Mouse (Mus musculus) mouse trophoblast stem cell (cell line): ENCODE data around the gene Vat1l.

ENCODE experiments used
- in situ Hi-C, 2 experiments: fragments of 300-500 bp; cut with MseI, MboI; formaldehyde crosslinking; loops; 2 replicates in 1 of 2; 3 replicates in 1 of 2; pipeline ENCODE4 v1.15.1; 2025

The Vat1l gene

DNA sequence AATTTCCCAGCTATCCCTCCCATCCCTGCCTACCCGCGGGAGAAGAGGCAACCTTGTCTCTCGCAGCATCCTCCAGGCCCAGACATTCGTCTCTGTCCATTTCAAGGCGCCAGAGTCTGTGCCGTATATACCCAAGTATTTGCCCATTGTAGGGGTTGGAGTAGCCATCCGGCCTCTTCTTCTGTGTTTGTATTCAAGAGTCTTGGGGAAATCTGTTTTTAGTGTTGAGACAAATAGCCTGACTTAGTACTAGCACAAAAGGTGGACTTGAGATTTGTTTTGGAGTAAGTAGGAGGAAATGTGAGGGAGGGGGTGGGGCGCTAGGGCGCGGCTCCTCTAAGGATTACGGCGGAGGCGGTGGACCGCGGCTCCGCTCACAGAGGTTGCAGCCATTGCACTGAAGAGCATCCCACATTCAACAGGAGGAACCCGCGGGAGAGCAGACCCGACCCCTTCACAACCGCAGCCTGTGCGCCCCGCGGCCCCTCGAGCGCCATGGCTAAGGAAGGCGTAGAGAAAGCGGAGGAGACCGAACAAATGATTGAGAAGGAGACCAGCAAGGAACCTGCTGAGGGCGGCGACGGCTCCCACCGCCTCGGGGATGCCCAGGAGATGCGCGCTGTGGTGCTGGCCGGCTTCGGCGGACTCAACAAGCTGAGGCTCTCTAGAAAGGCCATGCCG, at the start of gene Vat1l:
Vat1l (plus strand) TSS at position 392 of the 681 bp plus-strand sequence.
- in situ Hi-C loops: no loop called here

DNA sequence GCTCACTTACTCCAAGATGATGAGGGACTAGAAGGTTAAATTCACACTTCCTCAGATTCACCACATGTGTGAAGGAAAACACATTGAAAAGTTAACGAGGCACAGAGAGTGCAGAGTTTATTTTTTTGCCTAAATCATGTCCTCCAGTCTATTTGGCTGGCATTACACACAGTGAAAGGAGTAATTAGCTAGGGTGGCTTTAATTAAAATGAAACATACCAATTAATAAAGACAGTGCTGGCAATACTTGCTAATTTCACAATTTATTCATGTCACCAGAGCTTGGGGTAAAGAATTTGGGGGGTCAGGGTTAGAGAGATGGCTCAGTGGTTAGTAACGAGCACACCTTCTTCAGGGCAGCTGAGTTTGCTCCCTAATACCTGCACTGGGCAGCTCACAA, 46.8 kb upstream of the Vat1l start:
- in situ Hi-C loops: no loop called here

DNA sequence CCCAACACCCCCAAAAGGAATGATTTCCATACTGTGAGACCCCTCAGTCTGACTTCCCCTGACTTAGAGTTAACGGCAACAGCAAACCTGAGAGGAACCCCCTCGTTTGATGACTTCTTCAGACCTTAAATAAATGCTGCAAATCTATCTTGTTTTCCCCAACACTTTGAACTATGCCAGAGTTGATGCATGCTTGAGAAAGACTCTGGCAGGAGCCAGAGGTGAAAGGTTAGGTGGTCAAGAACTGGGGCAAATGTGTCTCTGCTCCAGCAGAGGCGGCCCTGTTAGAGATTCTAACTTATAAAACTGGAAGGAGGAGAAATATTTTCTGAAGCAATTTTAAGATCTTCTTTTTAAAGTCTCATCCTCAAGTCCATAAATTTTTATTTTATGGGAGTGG, 45.7 kb upstream of the Vat1l start:
- in situ Hi-C loops: no loop called here

DNA sequence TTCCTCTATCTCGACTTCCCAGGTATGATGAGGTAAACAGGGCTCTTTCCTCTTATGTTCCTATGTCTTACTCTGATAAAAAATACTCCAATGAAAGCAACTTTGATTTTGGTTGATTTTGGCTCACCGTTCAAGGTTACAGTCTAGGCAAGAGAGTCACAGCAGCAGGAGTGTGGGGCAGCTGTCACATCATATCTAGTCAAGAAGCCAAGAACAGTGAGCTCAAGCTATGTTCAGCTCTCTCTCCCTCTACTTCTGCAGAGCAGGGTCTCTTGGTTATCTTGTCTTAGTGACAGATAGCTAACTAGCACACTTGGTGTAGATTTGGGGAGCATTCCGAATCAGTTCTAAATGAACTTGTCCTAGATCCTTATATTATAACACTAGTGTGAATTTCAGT, 41.5 kb upstream of the Vat1l start:
- in situ Hi-C loops: no loop called here

DNA sequence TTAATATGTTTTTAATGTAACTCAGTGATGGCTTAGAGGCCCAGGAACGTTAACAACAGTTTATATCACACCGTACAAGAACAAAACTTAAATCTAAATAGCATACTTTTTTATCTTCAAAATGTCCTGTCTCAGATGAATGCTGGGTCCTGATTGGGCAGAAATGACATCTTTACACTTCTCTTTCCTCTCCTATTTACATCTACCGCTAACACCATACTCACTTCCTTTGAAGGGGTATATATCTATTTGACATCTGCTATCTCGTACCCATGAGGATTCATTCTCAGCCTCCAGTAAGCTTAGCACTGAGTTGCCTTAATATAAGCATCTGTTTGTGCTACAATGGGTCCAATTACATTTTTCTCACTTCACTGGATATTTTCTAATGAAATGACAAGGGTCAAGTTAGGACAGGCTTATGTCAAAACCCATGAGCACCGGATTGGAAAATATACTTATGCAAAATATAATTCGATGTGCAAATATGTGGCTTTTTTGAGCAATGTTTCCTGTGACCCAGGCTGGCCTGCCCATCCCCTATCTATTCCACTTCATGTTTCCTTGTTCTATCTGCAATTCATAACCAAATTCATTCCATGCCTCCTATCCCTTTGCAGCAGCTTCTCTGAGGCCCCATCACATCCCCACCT, 40.8 kb upstream of the Vat1l start:
- in situ Hi-C loops: no loop called here

DNA sequence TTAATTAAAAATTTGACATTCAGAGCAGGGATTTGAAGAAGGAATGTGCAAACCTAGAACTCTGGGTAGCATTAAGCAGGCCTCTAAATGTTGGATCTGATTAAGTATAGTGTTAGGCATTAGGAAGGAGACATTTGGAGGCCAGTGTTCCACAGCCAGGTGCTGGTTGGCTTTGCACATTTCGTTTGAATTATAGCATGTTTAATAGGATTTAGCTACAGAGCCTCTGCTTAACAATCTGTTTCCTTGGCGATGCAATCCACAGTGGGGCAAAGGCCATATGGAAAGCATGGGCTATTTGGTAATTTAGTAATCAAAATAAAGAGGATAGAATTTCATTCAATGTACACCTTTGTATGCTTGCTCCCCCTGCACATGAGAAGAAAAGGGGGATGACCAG, 39.7 kb upstream of the Vat1l start:
- in situ Hi-C loops: no loop called here

DNA sequence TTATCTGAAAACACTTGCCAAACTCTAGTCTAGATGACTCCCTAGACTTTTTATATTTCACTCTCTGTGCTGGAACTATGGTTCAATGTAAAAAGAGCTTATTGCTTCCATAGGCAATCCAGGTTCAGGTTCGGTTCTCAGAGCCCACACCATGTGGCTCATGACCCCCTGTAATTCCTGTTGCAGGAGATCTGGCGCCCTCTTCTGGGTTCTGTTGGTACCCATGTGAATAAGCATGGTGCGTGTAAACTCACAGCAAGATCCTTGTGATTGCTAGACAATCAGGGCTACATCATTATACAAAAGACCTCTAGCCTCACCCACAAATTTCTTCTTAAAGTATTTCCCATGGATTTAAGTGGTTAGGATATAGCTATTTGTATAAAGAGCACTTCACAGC, 28.7 kb upstream of the Vat1l start:
- in situ Hi-C loops: loop anchor here in 1 of 2 experiments (5.0 kb wide), 1 partner anchor 99 kb away; no protein-coding TSS in a partner anchor

DNA sequence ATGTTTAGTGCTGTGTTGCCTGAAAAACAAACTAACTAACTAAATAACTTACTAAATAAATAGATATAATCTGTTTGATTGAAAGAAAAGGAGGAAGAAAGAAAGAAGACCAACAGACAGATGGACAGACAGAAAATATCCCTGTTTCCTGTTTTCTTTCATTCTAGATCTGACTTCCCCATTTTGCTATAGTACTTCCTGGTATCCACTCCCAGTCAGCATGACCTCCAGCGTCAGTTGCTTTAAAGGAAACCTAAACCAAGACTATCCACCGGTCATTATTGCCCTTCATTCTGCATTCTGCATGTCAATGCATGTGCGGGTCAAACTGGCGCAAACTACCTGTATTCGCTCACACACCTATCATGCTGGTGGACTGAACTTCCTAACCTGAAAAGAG, 12.1 kb upstream of the Vat1l start:
- in situ Hi-C loops: no loop called here

DNA sequence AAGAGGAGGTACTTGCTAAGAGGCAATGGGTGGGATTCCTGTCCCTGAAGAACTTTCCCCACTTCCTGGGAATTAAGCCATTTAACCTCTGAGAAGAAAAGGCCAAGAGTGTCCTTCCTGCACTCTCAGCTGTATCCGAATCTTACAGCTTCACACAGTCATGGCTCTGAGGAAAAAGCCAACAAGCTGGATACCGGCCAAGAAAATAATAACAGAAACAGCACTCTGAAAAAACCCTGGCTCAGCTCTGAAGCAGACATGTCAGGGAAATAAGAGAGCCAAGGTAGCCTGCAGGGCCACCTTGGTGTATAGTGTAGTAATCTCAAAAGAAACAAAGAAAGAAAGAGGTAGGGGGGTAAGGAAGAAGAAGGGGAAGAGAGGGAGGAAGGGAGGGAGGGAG, 6.4 kb upstream of the Vat1l start:
- in situ Hi-C loops: no loop called here

DNA sequence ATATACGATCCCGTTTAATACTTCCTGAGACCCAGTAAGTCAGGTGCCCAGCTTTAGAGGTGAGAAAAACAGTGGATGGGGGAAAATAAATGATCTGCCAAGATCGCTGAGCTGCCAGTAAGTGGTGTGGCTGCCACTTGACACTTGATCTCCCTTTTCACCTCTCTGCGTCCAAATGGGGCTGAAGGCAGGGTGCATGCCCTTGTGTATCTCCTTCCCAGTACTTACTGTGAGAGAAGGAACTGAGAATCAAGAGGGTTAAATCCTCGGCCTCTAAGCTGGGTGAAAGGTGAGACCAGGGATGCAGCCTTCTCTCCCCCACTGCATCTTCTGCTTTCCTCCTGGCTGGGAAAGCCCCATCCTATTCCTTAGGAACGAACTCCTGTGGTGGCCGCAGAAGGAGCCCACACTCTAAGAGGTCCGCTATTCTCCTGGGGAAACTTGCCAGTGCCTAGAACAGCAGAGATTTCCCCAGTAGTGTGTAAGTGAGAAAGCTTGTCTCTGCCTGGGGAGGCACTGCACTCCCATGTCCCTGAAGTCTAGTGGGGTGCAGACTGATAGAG, 1.1 kb downstream of the Vat1l start:
- in situ Hi-C loops: no loop called here

DNA sequence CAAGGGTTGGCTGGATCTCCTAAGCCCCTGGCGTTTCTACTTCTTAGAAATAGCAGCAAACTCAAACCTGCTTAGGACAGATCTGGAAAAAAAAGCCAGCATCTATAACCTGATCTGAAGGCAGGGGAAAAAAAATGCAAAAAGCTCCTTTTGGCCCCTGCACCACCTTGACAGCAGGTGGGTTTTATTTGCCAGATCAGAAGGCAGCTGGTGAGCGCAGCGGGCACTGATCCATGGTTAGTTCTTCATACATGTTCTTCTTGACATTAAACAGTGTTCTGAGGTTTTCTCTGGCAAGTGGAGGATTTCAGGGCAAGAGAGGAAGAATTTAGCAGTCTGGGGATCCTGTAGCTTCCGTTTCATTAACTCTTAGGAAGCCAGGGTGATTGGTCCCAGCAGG, 1.6 kb downstream of the Vat1l start:
- in situ Hi-C loops: no loop called here

DNA sequence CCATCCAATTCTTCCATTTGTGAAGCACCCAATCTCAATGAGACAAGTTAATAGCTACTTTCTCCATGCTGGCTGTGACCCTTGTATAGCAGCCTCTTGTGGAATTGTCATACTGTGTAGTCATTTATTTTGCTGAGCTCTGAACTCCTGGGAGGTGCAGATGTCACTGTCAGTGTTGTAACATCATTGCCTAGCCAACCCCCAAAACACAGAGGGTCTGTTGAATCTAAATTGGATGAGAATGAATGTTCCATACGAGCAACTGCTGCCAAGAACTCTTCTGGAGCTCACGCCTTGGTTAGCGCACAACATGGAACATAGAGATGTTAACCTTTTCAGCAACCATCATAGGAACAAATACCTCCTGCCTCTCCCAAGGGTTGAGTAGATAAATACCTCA, 15.4 kb downstream of the Vat1l start:
- in situ Hi-C loops: no loop called here

DNA sequence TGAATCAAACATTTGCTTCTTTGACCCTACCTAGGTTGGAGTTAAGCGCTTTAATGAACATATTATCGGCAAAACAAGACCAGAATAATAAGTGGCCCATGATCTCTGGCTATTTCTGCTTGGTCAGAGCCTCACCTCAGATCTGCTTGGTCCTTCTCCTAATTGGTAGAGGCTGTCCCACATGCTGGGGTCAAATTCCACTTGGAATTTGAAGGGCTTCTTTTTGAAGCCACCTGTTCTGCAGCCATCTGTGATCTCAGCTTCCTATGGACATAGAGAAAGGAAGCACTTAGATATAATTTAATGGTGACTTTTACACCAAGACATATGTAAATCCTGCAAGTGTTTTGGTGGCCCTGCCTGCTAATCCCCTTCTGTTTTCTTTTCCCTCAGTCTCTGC, 16.6 kb downstream of the Vat1l start:
- in situ Hi-C loops: no loop called here

DNA sequence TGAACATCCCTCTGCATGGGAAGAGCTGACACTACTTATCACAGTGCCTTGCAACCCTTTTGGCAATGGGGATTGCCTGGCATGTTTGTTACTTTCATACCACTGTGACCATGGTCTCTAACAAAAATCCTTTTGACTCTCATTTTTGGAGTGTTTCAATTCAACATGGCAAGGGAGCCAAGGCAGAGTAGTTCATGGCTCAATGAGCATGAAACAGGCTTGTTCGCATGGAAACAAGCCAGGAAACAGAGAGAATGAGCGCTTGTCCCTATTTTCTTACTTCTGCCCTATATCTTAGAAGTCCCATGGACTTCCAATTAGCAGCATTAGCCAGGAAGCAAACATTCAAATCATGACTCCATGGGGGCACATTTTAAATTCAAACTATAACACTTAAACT, 18.6 kb downstream of the Vat1l start:
- in situ Hi-C loops: no loop called here

DNA sequence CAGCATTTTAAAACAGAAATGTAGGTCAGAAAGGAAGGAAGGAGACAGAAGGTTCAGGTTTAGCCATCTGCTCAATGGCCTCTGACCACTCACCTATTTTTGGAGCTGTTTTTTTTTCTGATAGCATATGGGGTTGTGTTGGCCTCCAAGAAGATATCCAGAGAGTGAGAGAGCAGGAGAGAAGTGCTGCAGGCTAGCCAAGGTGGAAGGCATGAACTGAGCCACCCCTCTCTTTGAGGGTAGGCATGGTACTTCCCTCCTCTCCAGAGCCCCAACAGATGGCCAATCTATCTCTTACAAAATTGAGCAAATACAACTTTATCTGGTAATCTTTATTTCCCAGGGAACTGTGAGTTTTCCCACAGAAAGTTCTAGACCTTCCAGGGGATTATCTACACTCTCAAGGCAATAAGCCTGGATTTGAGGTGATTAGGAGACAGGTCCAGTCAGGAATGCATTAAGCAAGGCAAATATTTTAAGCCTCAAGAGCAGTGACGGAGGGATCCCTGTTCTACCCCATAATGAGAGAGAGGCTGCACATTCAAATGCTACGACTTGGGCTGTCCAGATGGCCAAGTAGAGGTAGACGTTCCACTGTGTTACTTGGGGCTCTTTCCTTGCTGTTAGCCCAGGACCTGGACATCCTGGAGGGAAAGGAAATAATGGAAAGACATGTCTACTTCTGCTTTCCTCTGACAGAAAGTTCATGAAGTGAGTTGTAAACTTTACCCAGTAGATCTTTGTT, 46.1 kb downstream of the Vat1l start:
- in situ Hi-C loops: no loop called here

DNA sequence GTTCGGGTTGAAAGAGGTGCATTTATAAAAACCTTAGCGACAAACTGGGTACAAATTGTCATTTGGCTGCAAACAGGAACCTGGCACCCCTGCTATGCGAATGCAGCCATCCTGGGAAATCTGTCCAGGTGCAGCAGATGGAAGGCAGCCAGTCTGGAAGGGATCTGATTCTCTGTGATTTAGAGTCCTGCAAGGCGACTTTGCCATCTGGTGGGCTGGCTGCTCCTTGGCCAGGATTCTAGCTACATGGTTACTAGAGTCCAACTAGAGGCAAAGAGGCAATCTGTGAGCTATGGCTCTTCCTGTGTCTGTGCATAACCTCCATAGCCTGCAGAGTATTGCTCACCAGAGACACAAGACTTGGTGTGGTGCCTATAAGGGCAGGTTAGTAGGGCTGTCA, 53.3 kb downstream of the Vat1l start:
- in situ Hi-C loops: no loop called here

DNA sequence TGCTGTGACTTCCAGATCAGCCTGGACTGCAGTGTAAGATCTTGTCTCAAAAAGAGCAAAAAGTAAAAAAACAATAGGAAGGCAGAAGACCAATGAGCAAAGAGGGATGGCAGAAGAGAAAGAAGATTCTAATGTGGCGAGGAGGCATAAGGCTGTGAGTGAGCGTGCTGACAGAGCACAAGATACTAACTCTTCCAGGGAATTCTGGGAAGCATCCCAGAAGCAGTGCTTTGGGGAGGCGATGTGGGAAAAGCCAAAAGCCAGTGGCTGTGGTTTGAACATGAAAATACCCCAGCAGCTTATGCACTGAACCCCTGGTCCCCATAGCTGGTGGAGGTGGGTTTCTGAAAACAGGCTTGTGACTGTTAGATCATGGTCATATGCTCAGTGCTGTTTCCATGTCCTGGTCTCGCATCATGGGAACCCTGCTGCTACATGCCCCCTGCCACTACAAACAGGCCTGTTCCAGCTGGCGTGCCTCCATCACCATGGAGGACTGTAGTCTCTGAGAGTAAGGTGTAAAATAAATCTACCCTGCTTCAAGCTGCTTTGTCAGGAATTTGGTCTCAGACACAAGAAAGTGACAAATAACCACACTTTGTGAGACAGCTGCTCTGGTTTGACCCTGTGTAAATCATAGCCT, 54.4 kb downstream of the Vat1l start:
- in situ Hi-C loops: no loop called here

DNA sequence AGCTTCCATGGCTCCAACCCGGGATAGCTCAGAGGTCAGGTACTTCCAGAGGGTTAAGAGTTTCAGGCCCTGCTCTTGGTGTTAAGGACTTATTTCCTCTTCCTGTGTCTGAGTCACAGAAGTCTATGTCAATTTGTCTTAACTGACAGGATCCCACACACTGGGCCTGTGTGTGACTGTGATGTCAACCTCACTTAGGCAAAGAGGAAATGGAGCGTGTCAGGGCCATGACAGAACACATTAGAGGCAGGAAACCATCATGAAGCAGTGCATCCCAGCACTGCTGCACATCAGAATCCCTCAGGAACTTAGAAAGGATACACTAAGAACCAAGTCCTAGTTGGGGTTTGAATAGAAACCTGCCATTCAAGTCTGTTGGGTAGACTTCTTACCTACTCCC, 56.9 kb downstream of the Vat1l start:
- in situ Hi-C loops: no loop called here

DNA sequence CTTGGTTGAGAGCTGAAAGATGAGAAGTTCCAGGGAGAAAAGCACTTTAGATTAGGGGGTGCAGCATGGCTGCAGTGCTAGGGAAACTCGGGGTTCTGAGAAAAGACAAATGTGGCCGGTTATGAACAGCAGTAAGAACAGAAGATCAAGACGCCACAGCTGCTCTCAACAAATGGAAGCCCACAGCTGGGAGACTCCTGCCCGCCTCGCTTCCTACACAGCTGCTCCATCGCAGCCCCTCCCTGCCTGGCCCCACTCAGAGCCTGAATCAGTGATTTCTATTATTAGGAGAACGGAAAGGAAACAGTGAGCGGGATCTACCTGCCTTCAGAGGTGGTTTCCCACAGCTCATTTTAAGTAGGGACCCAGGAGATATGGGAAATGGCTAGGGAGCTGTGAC, 69.1 kb downstream of the Vat1l start:
- in situ Hi-C loops: no loop called here

DNA sequence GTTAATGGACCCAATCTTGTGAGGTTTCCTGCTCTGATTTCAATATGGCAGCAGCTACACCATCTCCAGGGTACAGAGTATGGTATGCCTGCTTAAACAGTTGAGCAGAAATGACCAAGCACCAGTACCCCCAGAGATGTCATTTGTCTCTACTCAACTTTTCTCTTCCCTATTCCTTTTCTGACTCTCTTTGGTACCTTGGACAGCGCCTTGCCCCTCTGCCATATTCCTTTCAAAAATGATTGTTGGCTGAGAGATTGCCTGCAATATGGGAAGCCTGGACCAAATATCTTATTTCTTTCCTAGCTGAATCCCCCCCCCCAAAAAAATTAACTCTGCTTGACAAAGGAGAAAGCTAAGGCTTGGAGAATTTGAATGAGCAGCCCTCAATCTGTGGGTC, 75.7 kb downstream of the Vat1l start:
- in situ Hi-C loops: no loop called here

DNA sequence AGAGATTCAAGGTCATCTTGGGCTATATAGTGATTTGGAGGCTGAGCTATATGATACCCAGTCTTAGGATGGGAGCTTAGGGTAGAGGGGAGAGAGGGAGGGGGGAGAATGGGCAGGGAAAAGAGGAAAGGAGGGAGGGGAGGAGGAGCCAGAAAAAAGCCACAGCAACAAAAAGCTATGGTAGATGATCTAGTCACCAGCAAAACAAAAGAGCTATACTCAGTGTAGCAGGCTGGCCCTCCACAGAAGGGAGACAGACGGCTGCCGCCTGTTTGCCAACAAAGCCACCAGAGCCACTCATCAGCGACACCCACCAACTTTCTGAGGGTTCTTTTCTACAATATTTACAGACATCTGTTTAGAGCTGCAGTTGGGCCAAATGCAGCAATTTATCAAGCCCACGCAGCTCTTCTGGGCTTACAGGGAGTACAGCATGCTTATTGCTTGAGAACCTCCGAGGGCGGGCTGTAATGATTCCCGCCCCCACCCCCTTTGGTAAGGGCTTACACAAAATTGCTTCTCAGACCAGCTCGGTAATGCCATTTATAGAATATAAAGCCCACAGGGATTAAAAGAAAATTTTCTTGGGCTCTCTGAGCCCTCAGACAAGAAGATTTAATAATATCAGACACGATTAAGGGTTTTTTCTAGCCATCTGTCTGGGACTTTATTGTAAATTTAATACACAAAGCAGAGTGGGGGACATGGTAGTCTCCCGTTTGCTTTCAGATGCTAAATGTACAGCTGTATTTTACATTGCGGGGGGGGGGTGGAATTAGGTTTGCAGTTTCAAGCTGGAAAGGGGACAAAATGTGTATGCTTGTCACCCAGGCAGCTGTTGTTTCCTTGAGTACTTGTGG, 89.7 kb downstream of the Vat1l start:
- in situ Hi-C loops: no loop called here
